Mouse (Mus musculus) cortical plate, adult 2 months (tissue): Measurements from ENCODE around the gene Duoxa2. TPM values are rescaled to one million over a fixed set of nuclear protein-coding genes. Genes with fewer than 3 reads are reported as not detected.

Source experiments
- H3K27ac ChIP-seq: fragments of 200-500 bp; 2 replicates; pipeline ENCODE4 v1.5.1; 2012; ENCODE audit warnings: low read length, control low read depth, inconsistent platforms; ENCODE audit not compliant: insufficient read depth
- H3K4me1 ChIP-seq: fragments of 200-500 bp; 2 replicates; pipeline ENCODE4 v1.6.1; 2011; ENCODE audit warnings: low read length; ENCODE audit not compliant: control insufficient read depth, insufficient read depth
- H3K4me3 ChIP-seq: fragments of 200-500 bp; 2 replicates; pipeline ENCODE4 v1.5.1; 2011; ENCODE audit warnings: mild to moderate bottlenecking, low read length, control low read depth; ENCODE audit not compliant: insufficient read depth
- CTCF ChIP-seq: fragments of 200-500 bp; IDR thresholded peaks from 2 replicates; pipeline ENCODE4 v1.5.1; 2011; ENCODE audit warnings: mild to moderate bottlenecking, control low read depth, low read length; ENCODE audit not compliant: insufficient read depth; ENCODE audit errors: extremely low read depth
- POLR2A ChIP-seq: fragments of 200-500 bp; IDR thresholded peaks from 2 replicates; pipeline ENCODE4 v1.6.1; 2011; ENCODE audit warnings: mild to moderate bottlenecking, low read length, control low read depth; ENCODE audit not compliant: insufficient read depth; ENCODE audit errors: extremely low read depth
- polyA plus RNA-seq: library from polyadenylated mRNA; depleted of rRNA; stranded (reverse); fragments of >200 nt; gene quantifications from 2 replicates; pipeline ENCODE4 v1.2.3, GENCODE M21; 2012; rRNA removed

Gene Duoxa2
- polyA plus RNA-seq, result 0.06 TPM in 1 of 2 replicates, not detected in the other

DNA sequence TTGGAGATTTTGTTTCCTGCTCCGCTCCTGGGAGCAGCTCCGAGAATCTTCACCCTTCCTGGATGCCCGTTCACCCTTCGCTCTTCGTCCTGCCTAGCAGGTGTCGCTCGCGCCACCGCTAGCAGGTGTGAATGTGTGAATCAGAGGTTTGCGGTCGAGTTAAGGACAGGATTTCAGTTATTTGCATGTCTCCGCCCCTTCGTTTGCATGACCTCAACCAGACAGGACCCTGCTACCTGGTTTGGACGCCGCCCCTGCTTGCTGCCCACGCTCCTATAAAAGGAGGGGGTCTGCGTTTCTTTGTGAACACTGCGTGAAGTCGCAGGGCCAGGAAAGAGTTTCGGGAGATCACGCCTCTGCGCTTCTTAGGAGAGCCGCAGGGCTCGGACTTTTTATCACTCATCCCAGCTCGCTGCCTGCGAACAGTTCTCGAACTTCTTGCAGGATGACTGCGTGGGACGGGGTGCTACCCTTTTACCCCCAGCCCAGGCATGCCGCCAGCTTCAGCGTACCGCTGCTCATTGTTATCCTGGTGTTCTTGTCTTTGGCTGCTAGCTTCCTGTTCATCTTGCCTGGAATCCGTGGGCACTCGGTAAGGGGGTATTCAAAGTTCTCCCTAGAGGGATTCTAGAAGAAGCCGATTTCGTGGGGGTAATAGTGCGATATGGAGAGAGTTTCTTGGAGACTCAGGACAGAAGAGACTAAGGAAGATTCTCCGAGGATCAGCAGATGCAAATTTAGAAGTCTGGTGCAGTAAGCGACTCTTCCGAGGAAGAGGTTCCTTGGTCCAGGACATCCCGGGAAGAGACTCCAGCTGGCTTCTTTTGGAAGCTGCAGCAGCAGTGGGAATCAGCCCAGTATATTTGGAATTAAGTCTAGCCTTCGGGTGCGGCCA lies at the start of gene Duoxa2:
Gene Duoxa2, plus strand, starts transcription at position 305 of the 895 bp plus-strand sequence.
- peaks cover 2% of the 10 kb centered on the region; the same call in 1 of the 2 replicates for H3K4me1 ChIP-seq
- no peak within 1 kb of the TSS for H3K4me3 ChIP-seq
- TF ChIP-seq POLR2A, result no peak
- TF ChIP-seq CTCF, result no peak
- no peak within 1 kb of the TSS for H3K27ac ChIP-seq

DNA sequence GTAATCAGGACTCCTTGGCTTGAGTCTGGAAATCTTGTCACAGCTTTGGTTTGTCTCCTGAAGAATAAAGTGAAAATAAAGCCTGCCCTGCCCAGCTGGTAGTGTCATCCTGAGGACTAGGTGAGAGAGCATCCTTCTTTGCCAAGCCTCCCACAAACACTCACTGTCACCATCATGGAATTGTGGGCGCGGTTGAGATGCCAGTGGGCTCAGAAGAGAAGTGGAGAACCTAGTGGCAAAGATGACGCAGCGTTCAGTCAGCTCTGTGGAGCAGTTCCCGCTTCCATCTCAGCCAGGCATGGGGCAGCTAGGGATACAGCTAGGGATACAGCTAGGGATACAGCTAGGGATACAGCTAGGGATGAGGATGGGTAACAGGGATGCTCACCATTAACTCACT lies 42.7 kb upstream of the Duoxa2 start:
- Histone ChIP-seq H3K4me1 (no peaks in the 10 kb centered on the region), H3K27ac (no peak overlapping the region), H3K4me3 (no peak overlapping the region)
- no peak for TF ChIP-seq CTCF
- TF ChIP-seq POLR2A, result no peak

DNA sequence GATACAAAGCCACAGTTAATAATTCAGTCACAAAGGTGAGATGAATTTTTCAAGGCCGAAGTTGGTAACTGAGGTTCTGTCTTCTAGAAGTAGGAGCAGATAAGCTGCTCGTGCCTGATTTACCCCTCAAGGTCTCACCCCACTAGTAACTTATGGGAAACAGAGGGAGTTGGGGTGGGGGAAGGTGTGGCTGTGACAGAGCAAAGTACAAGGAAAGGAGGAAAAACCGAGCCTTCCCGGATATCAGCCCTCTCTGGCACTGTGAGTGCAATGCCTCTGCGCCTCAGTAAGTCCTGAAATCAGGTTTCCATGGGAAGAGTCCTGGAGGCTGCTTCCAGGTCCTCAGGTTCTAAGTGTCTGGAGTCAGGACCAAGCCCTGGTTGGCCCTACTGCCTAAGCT lies 38.0 kb upstream of the Duoxa2 start:
- Histone ChIP-seq H3K4me1 (no peaks in the 10 kb centered on the region), H3K27ac (no peak overlapping the region), H3K4me3 (no peak overlapping the region)
- TF ChIP-seq POLR2A, result no peak
- no peak for TF ChIP-seq CTCF

DNA sequence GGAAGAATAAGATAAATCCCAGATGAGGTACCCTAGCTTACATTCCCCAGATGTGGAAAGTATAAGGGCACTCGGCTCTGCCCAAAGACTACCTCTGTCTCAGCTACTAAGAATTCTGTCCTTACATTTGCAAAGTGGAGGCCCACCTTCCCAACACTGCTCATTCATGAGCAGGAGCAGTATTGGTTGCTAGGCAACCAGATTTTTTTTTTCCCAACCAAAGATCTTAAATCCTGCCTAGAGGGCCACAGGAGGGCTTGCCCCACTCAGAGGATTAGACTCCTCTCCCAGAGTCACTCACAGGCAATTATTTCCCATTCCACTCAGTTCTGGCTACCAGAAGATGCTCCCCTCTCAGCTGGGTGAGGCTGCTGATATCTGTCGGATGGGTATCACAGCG lies 34.0 kb upstream of the Duoxa2 start:
- H3K4me3 ChIP-seq, result no peak overlapping the region
- no peaks in the 10 kb centered on the region for H3K4me1 ChIP-seq
- no peak for TF ChIP-seq CTCF
- no peak overlapping the region for H3K27ac ChIP-seq

DNA sequence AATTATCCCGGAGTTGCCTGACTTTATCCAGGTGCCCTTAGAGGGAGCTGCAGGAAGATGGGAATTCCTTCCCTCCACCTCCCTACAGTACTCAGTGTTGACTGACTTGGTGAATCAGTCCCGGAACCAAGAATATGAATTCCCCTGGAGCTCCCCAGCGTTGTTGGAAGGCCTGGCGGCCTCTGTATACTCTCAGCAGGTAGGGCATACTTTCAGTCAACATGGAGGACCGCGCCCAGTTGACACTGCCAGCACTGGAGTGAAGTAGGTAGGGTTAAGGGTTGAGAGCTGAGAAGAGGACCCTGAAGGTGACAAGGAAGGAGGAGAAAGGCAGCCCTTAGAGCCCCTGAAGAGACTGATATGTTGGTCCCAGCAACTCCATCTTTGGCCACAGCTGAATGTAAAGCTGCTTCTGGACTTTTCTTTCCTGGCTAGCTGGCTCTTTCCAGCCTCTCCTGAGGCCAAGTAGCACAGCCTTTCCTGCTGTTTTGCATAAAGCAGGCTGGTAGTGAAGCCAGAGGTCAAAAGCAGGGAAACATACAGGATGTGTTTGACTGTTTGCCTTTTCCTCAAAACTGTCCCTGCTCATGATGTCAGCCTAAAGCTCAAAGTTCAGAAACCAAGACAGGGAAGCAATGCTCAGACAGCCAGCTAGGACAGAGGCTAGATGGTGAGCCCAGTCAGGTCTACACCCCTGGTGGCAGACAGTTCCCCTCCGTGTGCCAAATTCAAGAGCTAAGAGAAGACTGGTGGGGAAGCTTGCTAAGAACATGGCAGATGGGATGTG lies 32.1 kb upstream of the Duoxa2 start:
- no peaks in the 10 kb centered on the region for H3K4me1 ChIP-seq
- H3K27ac ChIP-seq, result no peak overlapping the region
- no peak for TF ChIP-seq CTCF
- TF ChIP-seq POLR2A, result no peak
- H3K4me3 ChIP-seq, result no peak overlapping the region

DNA sequence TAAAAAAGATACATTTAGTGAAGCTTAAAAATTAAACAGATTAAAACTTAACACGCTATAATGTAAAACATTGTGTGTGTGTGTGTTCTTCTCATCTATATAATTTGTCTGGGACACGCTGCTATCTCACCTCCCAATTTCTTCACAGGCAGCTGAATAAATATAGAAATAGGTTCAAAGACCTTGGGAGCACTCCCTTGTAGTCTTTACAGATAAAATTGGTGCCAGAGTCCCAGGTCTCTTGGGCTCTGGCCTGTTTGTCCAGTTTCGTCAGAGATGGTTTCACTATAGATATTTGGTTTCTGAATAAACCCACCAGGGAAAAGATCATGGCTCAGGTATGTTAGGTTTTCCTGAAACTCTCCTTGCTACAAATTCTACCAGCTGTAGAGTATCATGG lies 19.9 kb upstream of the Duoxa2 start:
- Histone ChIP-seq H3K4me1 (no peaks in the 10 kb centered on the region), H3K4me3 (no peak overlapping the region), H3K27ac (no peak overlapping the region)
- TF ChIP-seq POLR2A (no peak), CTCF (no peak)

DNA sequence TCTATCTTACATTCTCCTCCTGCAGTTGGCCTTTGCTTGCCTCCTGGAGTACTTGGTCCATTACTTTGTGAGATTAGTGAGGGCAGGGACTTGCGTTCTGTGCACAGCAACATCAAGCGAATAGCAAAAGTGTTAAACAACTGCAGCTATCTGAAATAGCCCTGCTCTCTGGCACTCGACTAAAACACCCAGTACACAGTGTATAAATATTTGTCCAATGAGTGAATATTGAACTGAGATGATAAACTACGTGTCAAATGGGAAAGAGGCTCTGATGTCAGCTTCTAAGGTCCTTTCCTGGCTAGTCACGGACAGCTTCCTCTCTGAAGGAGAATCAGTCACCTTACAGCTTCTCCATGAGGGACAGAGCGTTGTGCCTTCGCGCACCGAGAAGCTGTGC lies 14.6 kb upstream of the Duoxa2 start:
- H3K27ac ChIP-seq, result no peak overlapping the region
- no peaks in the 10 kb centered on the region for H3K4me1 ChIP-seq
- H3K4me3 ChIP-seq, result no peak overlapping the region
- TF ChIP-seq CTCF (no peak), POLR2A (no peak)

DNA sequence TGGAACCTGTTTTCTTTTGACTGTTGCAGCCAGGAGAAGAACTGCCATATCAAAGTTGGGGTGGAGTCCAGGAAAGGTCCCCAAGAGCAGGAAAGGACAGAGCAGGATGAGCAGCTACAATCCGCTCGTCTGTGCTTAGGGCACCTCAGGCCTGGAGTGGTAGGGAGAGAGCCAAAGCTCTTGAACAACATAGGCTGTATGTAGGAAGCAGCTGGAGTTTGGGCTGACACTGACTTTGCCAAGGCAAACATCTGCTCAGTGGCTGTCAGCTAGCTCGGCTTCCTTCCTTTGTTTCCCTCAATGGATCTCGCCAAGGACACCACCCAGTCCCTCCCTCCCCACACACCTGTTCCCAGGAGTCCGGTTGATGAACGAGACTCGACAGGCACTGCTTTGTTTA lies 12.6 kb upstream of the Duoxa2 start:
- TF ChIP-seq CTCF, result no peak
- TF ChIP-seq POLR2A, result no peak
- H3K4me1 ChIP-seq, result no peaks in the 10 kb centered on the region

DNA sequence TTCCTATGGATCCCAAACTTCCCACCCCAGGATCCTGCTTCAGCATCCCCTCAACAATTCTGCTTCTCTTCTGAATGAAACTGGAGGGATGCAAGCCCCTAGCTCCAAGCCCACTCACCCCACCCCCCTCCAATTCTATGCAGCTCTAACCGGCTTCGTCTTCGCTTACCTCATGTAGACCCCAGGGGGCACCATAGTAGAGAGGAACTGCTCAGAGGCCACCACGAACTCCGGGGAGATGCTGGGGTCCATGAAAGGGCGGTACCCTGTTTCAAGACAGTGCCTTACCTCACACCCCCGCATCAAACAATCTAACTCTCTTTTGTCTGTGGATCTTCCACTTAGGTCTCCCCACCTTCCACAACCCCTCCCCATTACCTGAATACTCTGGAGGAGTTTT lies 3.8 kb upstream of the Duoxa2 start:
- no peak overlapping the region for H3K4me3 ChIP-seq
- TF ChIP-seq POLR2A (no peak), CTCF (no peak)
- H3K4me1 ChIP-seq, result no peaks in the 10 kb centered on the region
- no peak overlapping the region for H3K27ac ChIP-seq

More for the DNA sequence above, 12.6 kb upstream of the Duoxa2 start:
- H3K27ac ChIP-seq, result no peak overlapping the region
- H3K4me3 ChIP-seq, result no peak overlapping the region
